8 mouse cellular contexts compared by ENCODE assay signal in the genomic region with DNA sequence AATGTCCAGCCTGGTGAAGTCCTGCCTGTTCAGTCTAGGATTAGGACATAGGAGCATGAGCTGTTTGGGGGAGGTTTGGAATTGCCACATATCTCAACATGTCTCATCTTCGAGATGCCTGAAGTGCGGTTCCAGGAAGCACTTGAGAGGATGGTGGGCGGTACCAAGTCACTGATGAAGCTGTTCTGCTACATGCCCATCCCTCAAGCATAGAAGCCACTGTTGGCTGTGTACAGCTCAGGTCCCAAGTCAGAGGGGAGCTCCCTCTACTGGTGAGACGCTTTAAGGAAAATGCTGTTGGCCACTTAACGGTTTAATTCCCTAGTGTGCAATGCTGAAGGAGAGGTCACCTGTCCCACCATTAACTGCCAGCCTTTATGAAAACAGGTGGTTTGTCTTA. TPM values are rescaled to one million over a fixed set of nuclear protein-coding genes. Genes with fewer than 3 reads are reported as not detected.
A peak's percentile ranks its signal among the peaks of the same experiment; 100 is the strongest.
DNase-seq lines count a peak whose midpoint lies in the region; ATAC-seq and TF ChIP-seq lines count a peak whose summit lies in the region.

No protein-coding gene starts in this region.

- TF ChIP-seq CTCF in bone marrow, adult 2 months (IDR thresholded peaks at IDR 0.05; ENCODE audit: control insufficient read depth, insufficient read depth, low read length): peak; percentile 90

- intact Hi-C loops in left cerebral cortex, postnatal 25 days (cut with DNase I): loop anchor here (2.0 kb wide), 1 partner anchor 39 kb away; no protein-coding TSS in a partner anchor

- peak; percentile 45 for DNase-seq in gastrocnemius, adult 18-20 months (ENCODE audit: low spot score)
- no peak for DNase-seq in gastrocnemius, postnatal 25 days
- DNase-seq in forebrain, embryonic 11.5 days (ENCODE audit: low spot score): peak; percentile 73
- peak; percentile 42 to 61 for DNase-seq in left cerebral cortex, postnatal 25 days (ENCODE audit: low spot score in 2 of 2)
- peak; percentile 52 for DNase-seq in midbrain, embryonic 10.5 days (ENCODE audit: low spot score)
- DNase-seq in spleen, adult 18-20 months: peak; percentile 38 to 59

- TF ChIP-seq POLR2A in bone marrow, adult 2 months (IDR thresholded peaks at IDR 0.05; ENCODE audit: borderline replicate concordance, control insufficient read depth, low read depth, low read length): no peak

- peaks cover 3% of the 10 kb centered on the region; the same call in 1 of the 2 replicates for H3K4me1 ChIP-seq in bone marrow, adult 2 months (ENCODE audit: control insufficient read depth, insufficient read depth, low read length)
- no peaks in the 10 kb centered on the region for H3K4me1 ChIP-seq in forebrain, embryonic 11.5 days (replicated peaks; ENCODE audit: control insufficient read depth, insufficient read depth, low read length)
- H3K4me1 ChIP-seq in hindbrain, embryonic 15.5 days (replicated peaks): no peaks in the 10 kb centered on the region
- no peaks in the 10 kb centered on the region for H3K4me1 ChIP-seq in midbrain, embryonic 10.5 days

- H3K4me3 ChIP-seq in bone marrow, adult 2 months (replicated peaks; ENCODE audit: control insufficient read depth, low read depth, low read length): no peak overlapping the region
- no peak overlapping the region for H3K4me3 ChIP-seq in forebrain, embryonic 11.5 days (ENCODE audit: low read depth, low read length)
- no peak overlapping the region for H3K4me3 ChIP-seq in hindbrain, embryonic 15.5 days
- H3K4me3 ChIP-seq in midbrain, embryonic 10.5 days: no peak overlapping the region

- H3K36me3 ChIP-seq in forebrain, embryonic 11.5 days (ENCODE audit: control insufficient read depth, insufficient read depth, low read length): no peaks in the 10 kb centered on the region
- 0 out of 2 replicates have a peak, but pooled peaks cover 4% of the 10 kb centered on the region for H3K36me3 ChIP-seq in hindbrain, embryonic 15.5 days
- H3K36me3 ChIP-seq in midbrain, embryonic 10.5 days: peaks cover 8% of the 10 kb centered on the region

- H3K27ac ChIP-seq in bone marrow, adult 2 months (ENCODE audit: control insufficient read depth, insufficient read depth, low read depth, low read length, poor library complexity): no peak overlapping the region
- H3K27ac ChIP-seq in forebrain, embryonic 11.5 days (ENCODE audit: low read depth, low read length): no peak overlapping the region
- no peak overlapping the region for H3K27ac ChIP-seq in hindbrain, embryonic 15.5 days (replicated peaks)
- H3K27ac ChIP-seq in midbrain, embryonic 10.5 days (replicated peaks): no peak overlapping the region

- no peak overlapping the region for H3K9ac ChIP-seq in forebrain, embryonic 11.5 days (ENCODE audit: low read length)
- no peak overlapping the region for H3K9ac ChIP-seq in hindbrain, embryonic 15.5 days

- ATAC-seq in forebrain, embryonic 11.5 days (replicated peaks; ENCODE audit: low FRiP score): peak; percentile 76
- peak; percentile 57; the same call in 1 of the 2 replicates for ATAC-seq in hindbrain, embryonic 15.5 days (ENCODE audit: low FRiP score, low read depth)

- 3% methylated on average over 5 of the region's 5 CpGs for WGBS in bone marrow, adult 2 months
- WGBS in forebrain, embryonic 11.5 days: 16% methylated on average over 5 of the region's 5 CpGs
- WGBS in hindbrain, embryonic 15.5 days: 17% methylated on average over 5 of the region's 5 CpGs
- WGBS in midbrain, embryonic 10.5 days: 21% methylated on average over 5 of the region's 5 CpGs

- no peaks in the 10 kb centered on the region for H3K9me3 ChIP-seq in forebrain, embryonic 11.5 days (ENCODE audit: control insufficient read depth, low read length)
- no peaks in the 10 kb centered on the region for H3K9me3 ChIP-seq in hindbrain, embryonic 15.5 days
- no peaks in the 10 kb centered on the region for H3K9me3 ChIP-seq in midbrain, embryonic 10.5 days (replicated peaks)

- H3K4me2 ChIP-seq in forebrain, embryonic 11.5 days (ENCODE audit: low read depth, low read length, severe bottlenecking): no peak overlapping the region
- no peak overlapping the region for H3K4me2 ChIP-seq in hindbrain, embryonic 15.5 days

- H3K27me3 ChIP-seq in forebrain, embryonic 11.5 days (ENCODE audit: control insufficient read depth, insufficient read depth, low read length): no peaks in the 10 kb centered on the region
- no peaks in the 10 kb centered on the region for H3K27me3 ChIP-seq in hindbrain, embryonic 15.5 days
- H3K27me3 ChIP-seq in midbrain, embryonic 10.5 days (ENCODE audit: low read depth, poor library complexity, severe bottlenecking): no peaks in the 10 kb centered on the region

RNA-seq across cellular contexts. Expression of a gene that starts 11.3 kb away (rescaled TPM):
- 10 to 100 TPM in 1 of 2 experiments, 1 to 10 TPM in 1; 9.7 to 11.0 TPM for total RNA-seq in gastrocnemius, adult 18-20 months (2021)
- total RNA-seq in gastrocnemius, postnatal 25 days (2021): 1 to 10 TPM; 6.6 to 6.7 TPM
- polyA plus RNA-seq in bone marrow, adult 2 months (2011; ENCODE audit: insufficient read depth, insufficient read length, low replicate concordance, missing spikeins): 11.3 and 12.9 TPM in 2 replicates
- polyA plus RNA-seq in forebrain, embryonic 11.5 days (2014; fragmentation: Nextera tagmentation; extraction: Ambion mirVana): 24.2 and 32.1 TPM in 2 replicates
- polyA plus RNA-seq in hindbrain, embryonic 15.5 days (2015; fragmentation: Nextera tagmentation; extraction: Ambion mirVana): 10.6 and 11.2 TPM in 2 replicates
- total RNA-seq in left cerebral cortex, postnatal 25 days (2021): 10 to 100 TPM in 1 of 2 experiments, 1 to 10 TPM in 1; 9.5 to 12.2 TPM
- polyA plus RNA-seq in midbrain, embryonic 10.5 days (2016; fragmentation: Nextera tagmentation; extraction: Ambion mirVana): 24.2 and 24.6 TPM in 2 replicates

RNA-seq across cellular contexts. Expression of a gene that starts 49.8 kb away (rescaled TPM):
- 1 to 10 TPM; 7.7 to 9.4 TPM for total RNA-seq in gastrocnemius, adult 18-20 months (2021)
- total RNA-seq in gastrocnemius, postnatal 25 days (2021): 1 to 10 TPM; 8.6 to 9.4 TPM
- polyA plus RNA-seq in bone marrow, adult 2 months (2011; ENCODE audit: insufficient read depth, insufficient read length, low replicate concordance, missing spikeins): 9.7 and 11.9 TPM in 2 replicates
- 70.5 and 76.8 TPM in 2 replicates for polyA plus RNA-seq in forebrain, embryonic 11.5 days (2014; fragmentation: Nextera tagmentation; extraction: Ambion mirVana)
- polyA plus RNA-seq in hindbrain, embryonic 15.5 days (2015; fragmentation: Nextera tagmentation; extraction: Ambion mirVana): 55.8 and 56.1 TPM in 2 replicates
- total RNA-seq in left cerebral cortex, postnatal 25 days (2021): 10 to 100 TPM; 58.6 to 62.0 TPM
- 58.2 and 60.1 TPM in 2 replicates for polyA plus RNA-seq in midbrain, embryonic 10.5 days (2016; fragmentation: Nextera tagmentation; extraction: Ambion mirVana)
